Mouse (Mus musculus) CD4-positive, CD25-positive, alpha-beta regulatory T cell, adult 2 months (primary cell): ENCODE measurements around the gene Cspg4.
"Not testable (repeated sequence)": the region's sequence is repeated elsewhere in the genome, so short reads cannot be mapped to it uniquely, and the experiment has no call there.

ENCODE experiments used
- DNase-seq: peaks from one replicate; pipeline ENCODE4 v3.0.0-alpha.2; 2012; ENCODE audit warnings: low read depth, low spot score

Cspg4 gene

GRCm38 (mm10) chr9:56891517-56892011 lies 26.7 kb downstream of the Cspg4 start:
- peak; percentile 79 for DNase-seq

- no peak for DNase-seq
Observed at GRCm38 (mm10) chr9:56892111-56892510, 27.3 kb downstream of the Cspg4 start.

- no peak for DNase-seq
Observed at GRCm38 (mm10) chr9:56893313-56893712, 28.5 kb downstream of the Cspg4 start.

- DNase-seq = peak; percentile 44
Observed at GRCm38 (mm10) chr9:56894006-56894405, 29.2 kb downstream of the Cspg4 start.

DNA sequence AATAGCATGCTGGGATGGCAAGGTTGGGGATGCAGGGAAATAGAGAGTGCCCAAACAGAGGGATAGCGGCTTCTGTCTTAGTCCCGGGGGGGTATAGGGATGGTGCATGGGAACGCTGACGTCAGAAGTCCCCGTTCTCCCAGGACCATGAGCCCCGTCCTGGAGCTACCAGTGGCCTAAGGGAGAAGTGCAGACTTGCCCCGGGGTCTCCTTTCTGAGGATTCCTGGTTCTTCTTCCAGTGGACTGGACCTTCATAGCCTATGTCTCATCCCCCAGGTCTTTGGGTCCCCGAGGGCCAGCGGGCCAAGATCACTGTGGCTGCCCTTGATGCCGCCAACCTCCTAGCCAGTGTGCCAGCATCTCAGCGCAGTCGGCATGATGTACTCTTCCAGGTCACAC lies 31.9 kb downstream of the Cspg4 start:
- no peak for DNase-seq

GRCm38 (mm10) chr9:56899409-56899808 lies 34.6 kb downstream of the Cspg4 start:
- DNase-seq = no peak

GRCm38 (mm10) chr9:56900060-56900459 lies 35.2 kb downstream of the Cspg4 start:
- DNase-seq = no peak

DNA sequence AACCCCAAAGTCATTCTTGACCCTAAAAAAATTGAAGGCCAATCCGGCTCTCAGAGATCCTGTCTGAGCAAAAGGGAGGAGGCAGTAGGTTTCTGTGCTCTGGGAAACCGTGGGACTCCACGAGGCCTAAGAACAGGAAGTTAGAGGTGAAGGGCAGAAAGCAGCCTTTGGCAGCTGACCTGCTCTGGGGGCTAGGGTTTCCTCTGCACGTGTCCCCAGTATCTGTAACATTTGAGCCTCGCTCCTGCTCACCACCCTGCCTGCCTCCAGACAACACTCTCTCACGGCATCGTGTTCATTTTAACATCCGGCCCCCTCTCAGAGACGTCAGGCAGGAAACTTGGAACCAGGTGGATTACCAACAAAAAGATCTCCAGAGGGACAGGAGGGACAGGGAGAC lies 35.7 kb downstream of the Cspg4 start:
- DNase-seq = no peak

- peak; percentile 28 for DNase-seq
Observed at GRCm38 (mm10) chr9:56901187-56901586, 36.4 kb downstream of the Cspg4 start.

DNA sequence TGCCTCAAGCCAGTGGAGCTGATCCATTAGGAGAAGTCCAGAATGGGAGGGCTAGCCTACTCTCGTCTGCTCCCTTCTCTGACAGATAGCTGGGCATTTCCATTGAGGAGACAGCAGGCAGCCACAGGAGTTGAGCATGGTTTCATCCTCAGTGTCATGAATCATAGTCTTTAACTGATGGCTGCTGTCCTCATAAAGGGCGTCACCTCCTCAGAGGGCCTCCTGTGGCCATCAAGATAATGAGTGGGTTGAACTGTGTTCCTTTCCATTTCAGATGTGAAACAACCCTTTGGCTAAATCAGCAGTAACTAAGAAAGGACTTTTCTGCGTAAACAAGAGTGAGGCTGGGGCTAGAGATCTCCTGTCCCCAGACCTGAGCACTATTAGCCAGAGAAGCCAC lies 38.8 kb downstream of the Cspg4 start:
- no peak for DNase-seq

DNA sequence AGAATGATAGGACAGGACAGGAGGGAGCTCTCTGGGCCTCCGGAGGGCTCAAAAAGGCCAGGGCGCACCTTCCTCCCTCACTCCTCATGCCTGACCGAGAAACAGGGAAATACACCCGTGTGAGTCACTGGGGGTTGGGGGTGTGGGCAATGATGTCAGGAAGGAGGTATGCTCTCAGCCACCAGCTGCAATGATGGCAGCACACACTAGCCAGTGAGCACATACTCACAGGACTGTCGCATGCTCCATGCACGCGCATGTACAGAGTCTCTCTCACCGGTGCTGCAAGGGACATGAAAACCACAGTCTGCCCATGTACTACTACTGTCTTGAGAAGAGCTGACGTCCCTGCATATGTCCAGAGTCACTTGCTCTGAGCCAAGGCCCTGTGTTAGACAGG lies 42.7 kb downstream of the Cspg4 start:
- DNase-seq = no peak

DNA sequence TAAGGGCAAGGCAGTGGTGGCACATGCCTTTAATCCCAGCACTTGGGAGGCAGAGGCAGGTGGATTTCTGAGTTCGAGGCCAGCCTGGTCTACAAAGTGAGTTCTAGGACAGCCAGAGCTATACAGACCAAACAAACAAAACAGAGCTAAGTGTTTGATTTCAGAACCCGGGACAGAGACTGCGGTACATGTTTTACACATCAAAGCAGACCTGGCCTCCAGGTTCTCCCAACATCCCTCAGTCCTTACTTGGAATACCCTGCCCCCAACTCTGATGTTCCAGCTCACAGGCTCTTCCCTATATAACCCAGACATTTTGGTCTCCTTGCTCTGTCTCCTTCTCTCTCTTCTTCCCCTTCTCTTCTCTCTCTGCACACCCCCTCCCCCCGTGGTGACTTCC lies 45.2 kb downstream of the Cspg4 start:
- DNase-seq = not testable (repeated sequence)

DNA sequence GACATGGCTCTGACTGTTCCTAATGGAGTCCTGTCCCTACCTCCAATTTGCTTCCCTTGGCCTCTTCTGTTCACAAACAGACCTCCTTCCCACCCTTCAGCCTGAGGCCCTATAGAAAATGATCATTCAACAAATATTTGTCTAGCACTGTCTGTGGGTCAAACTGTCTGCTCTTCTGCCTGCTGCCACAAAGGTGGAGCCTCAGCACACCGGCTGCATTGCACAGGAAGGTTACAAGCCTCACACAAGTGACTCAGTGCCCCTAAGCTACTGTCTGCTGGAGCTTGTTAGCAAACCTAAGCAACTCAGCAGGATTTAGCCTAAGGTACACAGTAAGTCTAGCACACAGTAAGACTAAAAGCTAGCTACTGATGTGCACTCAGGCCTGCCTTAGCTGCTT lies 46.2 kb downstream of the Cspg4 start:
- no peak for DNase-seq

GRCm38 (mm10) chr9:56913991-56914390 lies 49.2 kb downstream of the Cspg4 start:
- DNase-seq = no peak

GRCm38 (mm10) chr9:56915116-56915515 lies 50.3 kb downstream of the Cspg4 start:
- no peak for DNase-seq

DNA sequence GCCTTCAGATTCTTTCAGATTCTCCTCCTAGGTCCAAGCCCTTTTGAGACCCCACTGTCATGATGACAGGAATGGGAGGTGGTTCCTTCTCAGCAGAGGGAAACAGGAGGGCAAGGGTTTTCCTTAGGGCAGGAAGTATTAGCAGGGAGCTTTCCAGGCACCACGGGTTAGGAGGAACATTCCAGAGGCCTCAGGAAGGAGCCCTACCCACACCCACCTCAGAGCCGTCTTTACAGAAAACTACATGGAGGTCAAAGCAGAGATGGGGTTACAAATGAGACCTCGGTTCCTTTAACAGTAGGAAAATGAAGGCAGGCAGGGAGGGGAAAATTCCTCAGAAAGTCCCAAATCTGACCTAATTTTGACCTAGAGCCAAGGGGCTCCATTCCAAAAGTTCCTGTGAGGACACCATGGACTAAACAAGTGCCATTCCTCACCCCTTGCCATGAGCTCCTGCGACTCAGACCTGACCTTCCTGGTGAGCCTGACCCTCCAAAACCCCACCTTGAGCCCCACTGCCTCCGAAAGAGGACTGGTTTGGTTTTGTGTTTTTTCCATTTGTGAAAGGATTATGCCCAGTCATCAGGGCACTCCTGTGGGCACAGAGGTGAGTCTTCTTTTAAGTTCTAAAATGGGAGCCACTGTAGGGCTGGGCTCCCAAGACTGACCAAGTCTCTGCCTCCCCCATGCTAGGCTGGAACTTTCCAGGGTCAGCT lies 51.0 kb downstream of the Cspg4 start:
- DNase-seq = no peak

DNA sequence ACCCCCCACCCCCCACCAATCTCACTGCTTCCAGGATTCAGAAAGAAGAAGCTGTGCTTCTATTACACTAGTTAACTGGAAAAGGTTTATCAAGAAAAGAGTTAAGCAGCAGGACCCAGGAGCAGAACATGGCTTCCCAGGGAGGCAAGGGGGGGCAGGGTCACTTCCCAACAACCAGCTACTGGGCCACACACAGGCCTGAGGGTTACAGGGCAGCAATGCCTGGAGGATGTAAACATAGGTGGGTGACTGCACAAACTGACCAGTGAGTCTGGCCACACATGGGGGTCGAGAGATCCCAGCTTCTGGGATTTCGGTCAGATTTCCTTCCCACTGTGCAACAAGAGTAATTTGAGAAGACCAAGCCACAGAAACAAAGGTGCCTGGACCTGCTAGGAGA lies 52.3 kb downstream of the Cspg4 start:
- DNase-seq = no peak

DNA sequence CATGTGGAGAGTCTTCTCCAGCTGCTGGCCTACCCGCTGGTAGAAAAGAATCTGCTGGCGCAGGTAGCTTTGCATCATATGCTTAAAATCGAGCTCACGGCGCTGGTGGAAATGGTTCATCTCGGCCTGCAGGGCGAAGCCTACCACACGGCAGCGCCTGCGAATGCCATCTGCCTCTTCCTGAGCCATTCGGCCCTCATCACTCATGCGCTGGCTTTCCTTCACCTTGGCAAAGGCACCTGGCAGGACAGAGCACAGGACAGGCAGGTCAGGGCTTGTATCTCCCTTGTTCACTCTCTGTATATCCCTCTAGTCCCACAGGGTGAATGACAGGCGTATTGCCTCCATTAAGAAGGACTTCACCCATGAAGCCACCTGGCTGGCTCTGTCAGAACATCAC lies 53.6 kb downstream of the Cspg4 start:
- DNase-seq = no peak

DNA sequence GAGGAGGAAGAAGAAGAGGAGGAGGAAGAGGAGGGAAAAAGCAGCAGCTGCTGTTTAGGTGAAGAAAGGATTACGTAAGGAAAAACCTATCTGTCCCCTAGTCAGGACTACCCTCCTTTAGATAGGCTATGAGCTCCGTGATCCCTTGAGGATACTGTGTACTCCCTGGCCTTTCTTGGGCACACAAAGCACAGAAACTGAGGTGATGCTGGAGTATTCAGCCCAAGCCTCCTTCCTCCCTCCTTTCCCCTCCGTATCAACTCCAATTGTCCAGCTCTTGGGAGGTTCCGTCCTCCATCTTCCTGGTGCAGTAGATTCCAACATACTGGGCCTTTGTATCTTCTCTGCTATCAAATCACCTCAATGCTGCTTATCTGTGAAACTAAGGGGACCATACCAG lies 57.9 kb downstream of the Cspg4 start:
- no peak for DNase-seq

DNA sequence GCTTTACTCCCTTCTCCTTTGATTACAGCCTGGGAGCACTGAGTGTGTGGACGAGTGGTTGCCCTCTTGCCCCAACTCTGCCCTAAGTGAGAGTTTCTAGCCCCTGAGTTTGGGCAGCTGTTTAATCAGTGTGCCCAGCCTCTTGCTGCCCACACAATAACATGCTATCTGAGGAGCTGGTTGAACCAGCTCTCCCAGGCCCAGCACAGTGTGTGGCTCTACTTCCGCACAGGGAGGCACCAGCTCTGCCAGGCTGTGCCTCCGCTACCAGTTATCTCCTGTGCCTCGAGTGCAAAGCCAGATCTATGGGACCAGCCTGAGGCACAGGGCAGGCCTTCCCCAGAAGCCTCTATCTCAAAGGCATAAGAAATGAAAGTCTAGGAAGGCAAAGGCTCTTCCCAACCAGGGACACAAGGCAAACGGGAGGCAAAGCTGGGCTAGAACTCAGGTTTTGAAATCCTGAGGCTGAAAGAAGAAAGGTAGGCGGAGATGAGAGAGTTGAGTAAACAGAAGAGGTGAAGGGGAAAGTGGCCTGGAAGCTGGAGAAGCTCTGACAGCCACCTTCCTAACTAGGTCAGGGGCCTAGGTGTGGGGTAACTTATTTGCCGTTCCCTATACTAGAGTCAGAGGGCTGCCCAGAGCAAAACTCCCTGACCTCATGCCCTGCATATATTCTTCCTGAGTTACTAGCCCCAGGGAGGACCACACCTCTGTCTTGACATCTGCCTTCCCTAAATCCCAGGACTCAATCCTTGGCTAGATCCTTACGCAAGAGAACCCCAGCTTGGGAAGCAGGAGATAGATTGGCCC lies 59.2 kb downstream of the Cspg4 start:
- DNase-seq = no peak

DNA sequence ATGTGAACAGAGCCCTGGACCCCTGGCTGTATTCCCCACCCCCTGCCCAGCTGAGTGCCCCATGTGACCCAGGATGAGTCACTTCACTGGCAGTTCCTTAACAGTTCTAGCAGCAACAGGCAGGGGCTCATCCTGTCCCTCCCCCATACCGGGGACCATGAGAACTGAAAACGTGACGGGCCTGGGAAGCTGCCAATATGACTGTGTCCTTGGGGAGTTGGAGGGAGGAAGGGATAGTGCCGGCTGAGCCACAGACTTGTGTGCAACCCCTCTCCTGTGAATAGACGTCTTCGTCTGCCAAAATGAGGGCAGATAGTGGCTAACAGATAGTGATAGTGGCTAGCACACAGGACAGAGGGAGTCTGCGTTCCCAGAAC lies 59.8 kb downstream of the Cspg4 start:
- no peak for DNase-seq

- DNase-seq = no peak
Observed at GRCm38 (mm10) chr9:56925291-56926024, 60.6 kb downstream of the Cspg4 start.

DNA sequence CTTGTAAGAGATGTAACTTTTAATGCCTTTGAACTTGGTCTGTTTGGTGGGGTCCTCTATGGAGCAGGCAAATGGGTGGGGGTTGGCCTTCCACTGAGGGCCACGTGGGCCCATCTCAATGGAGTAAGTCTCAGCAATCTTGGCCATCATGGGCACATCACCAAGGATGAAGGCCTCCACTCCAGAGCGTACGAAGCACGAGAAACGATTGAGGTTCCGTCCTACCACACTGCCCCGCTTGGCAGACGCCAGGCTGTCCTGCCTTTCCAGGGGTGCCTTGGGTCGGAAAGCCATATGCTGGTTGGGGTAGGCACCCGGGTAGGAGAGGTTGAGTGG lies 61.2 kb downstream of the Cspg4 start:
- DNase-seq = no peak
